Mouse (Mus musculus) frontal cortex, adult 2 months (tissue): ENCODE data around the gene Iqsec1. TPM values are rescaled to one million over a fixed set of nuclear protein-coding genes. Genes with fewer than 3 reads are reported as not detected.

ENCODE experiments used
- DNase-seq, 2 experiments: peaks; one replicate each; pipeline ENCODE4 v3.0.0; 2022; ENCODE audit warnings: low spot score in 1 of 2; ENCODE audit errors: extremely low spot score in 1 of 2
- polyA plus RNA-seq: library from polyadenylated mRNA; depleted of rRNA; stranded (reverse); fragments of >200 nt; gene quantifications from 2 replicates; pipeline ENCODE4 v1.2.3, GENCODE M21; 2012; rRNA removed

Iqsec1 gene
- 141 and 142 TPM in 2 replicates for polyA plus RNA-seq

DNA sequence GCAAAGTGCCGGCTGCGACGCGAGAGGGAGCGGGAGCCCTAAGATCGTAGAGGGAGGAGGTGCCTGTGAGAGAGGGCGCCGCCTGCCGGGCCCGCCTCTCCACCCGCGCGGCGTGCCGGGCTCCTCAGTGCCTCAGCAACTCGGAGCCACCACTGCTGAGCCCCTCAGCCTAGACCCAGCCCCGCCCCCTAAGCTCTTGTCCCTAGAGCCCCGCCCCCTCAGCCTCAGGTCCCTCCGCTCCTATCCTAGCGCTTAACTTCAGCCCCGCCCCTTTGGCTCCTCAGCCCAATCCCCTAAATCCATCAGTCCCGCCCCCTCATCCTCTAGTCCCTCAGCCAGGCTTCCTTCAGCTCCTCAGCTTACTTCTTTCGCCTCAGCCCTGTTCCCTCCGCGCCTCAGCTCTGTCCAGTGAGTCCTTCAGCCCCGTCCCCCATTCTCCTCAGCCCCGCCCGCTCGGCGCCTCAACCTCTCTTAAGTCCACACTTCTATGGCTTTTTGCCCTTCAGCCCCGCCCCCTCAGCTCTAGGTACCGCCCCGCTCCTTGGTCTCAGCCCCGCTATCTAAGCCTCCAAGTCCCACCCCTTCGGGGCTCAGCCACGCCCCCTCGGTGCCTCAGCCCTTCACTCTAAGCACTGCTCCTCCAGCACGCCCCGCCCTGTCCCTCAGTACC is at the start of gene Iqsec1:
Gene Iqsec1 (minus strand): TSS at position 38 of the 670 bp plus-strand sequence.
- DNase-seq: peak; percentile 84 to 87

GRCm38 (mm10) chr6:91028256-91028655 is 39.8 kb upstream of the Iqsec1 start:
- DNase-seq: no peak

- no peak for DNase-seq
Measured at GRCm38 (mm10) chr6:91020810-91021209, 32.3 kb upstream of the Iqsec1 start.

DNA sequence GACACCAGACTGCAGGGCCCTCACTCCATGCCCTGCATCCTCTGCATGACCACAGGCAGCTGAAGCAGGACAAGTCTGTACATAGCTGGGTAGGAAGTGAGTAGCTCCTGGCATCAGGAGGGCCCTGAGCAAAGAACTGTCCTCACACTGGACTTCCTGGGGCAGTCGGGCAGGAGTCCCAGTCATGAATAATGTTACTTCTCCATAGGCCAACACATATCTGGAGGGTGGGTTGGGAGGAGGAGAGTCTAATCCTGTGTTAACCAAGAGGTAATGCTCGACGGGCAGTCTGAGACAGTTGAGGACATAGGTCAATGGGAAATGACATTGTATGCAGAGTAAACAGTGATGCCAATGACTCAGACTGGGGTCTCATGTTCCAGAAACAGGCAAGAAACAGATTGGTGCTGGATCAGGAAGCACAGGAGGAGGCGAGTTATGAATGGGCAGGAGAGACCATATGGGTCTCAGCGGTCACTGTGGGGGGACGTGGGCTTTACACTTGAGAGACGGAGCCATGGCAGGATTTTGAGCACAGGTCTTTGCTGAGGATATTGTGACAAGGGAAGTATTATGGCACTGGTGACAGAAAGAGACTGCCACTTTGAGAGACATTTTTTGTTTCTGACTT is 28.2 kb upstream of the Iqsec1 start:
- DNase-seq: no peak

GRCm38 (mm10) chr6:91014198-91014958 is 25.9 kb upstream of the Iqsec1 start:
- no peak for DNase-seq

DNA sequence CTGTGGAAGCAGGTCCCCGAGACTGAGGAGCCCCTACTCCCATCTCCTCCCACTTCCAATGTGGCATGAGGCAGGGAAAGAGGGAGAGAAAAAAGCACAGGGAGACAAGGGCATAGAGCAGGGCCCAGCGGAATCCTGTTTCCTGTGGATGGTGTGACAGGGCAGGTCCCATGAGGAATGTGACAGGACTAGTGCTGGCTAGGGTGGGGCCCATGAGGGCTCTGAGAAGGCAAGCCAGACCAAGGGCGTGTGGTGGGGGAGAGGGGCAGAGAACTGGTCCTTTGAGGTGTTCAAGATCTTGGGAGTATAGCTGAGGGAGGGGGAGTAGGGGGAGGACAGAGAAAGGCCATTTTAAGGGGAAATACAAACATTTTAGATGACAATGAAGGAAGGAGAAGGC is 24.0 kb upstream of the Iqsec1 start:
- no peak for DNase-seq

GRCm38 (mm10) chr6:91011568-91011967 is 23.1 kb upstream of the Iqsec1 start:
- no peak for DNase-seq

GRCm38 (mm10) chr6:91008284-91008830 is 19.9 kb upstream of the Iqsec1 start:
- no peak for DNase-seq

- DNase-seq: no peak
Measured at GRCm38 (mm10) chr6:91007207-91007606, 18.7 kb upstream of the Iqsec1 start.

DNA sequence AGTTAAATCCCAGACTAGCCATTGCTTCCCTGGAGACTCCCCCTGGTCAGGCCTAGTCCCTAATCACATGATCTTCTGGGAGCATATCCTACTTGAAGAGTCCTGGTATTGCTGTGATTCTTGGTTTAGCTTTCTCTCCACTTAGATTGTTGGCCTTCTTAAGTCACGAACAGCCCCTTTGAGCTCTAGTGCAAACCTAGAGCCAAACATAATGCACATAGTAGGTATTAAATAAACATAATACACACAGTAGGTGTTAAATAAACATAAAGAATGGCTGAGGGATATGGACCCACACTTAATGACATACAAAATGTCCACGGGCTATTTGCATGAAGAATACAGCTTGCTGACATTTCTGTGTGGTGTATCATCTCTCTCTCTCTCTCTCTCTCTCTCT is 15.7 kb upstream of the Iqsec1 start:
- DNase-seq: no peak

DNA sequence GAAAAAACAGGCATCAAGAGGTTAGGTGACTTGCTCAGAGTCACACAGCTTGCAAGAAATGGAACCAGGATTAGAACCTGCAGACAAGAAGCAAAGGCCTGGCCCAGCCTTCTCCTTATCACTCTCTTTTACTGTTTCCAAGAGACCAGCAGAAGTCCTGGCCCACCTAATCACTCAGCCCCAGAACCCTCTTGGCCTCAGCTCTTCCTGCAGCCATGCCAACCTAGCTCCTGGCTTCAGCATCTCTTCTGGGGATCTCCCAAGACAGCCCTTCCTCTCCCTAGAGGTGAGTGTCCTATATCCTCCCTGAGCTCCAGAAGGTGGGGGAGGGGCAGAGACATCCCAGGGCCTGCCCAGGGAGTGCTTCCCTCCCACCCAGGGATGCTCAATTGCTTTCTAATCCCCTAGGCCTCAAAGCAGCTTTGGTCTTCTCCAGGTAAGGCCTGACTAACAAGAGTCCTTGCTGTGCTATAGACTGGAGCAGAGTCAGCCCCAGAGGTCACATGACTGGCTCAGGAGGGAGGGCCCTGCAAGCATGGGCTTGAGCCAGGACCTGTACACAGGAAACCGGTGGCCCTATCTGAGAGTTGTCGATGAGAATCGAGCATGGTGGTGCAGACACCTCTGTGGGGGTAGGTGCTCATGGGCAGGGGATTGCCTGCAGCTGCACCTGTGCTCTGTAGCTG is 15.0 kb upstream of the Iqsec1 start:
- DNase-seq: no peak

DNA sequence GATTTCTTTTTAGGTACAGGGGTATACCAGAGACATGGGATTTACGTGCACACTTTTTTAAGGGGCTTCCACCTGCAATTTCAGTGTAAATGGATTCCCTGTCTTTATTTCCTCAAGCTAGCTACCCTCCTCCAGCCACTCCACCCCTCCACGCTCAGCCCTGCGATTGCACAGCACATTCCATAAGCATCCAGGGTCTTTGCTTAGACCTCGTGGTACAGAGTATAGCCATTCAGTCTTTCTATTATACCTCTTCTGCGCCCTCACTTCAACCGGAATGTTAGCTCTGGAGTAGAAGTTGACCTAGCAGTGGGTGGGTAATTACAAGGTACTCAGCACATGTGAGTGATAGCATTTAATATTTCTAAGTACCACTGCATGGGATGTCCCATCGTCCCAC is 13.1 kb upstream of the Iqsec1 start:
- no peak for DNase-seq

DNA sequence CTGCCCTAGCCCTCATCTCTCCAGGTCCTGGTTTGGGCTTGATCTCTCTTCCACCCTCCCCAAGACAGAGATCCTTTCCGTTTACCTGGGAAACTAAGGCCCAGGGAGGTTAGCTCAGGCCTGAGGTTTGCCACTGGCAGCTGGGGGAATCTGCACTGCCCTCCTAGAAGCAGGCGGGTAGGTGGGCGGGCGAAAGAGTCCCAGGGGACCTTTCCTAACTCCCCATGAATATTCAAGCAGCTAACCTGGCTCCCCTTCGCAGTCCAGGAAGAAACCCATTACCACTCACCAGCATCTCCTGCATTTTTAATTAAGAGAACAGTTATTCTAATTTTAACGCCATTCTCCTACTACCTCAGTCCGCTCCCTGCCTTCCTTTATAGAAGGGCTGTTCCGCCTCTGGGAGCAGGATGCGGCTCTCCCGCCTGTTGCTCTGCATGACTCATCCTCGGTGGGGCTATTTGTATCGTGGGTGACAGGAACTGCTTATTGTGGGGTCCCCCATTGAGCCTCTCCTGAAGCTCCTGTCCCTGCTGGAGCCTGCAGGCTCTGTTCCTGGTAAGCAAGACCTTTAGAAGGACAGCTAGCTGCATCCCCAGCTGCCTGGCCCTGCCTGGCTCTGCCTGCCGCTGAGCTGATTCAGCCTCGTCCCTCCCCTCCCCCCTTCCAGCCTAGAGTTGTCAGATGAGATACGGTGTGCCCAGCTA is 12.5 kb upstream of the Iqsec1 start:
- DNase-seq: peak; percentile 40 to 80

GRCm38 (mm10) chr6:90999176-90999575 is 10.7 kb upstream of the Iqsec1 start:
- DNase-seq: no peak

- no peak for DNase-seq
Measured at GRCm38 (mm10) chr6:90997025-90997424, 8.5 kb upstream of the Iqsec1 start.

GRCm38 (mm10) chr6:90996181-90996580 is 7.7 kb upstream of the Iqsec1 start:
- no peak for DNase-seq

- no peak for DNase-seq
Measured at GRCm38 (mm10) chr6:90988299-90988625, 223 bp downstream of the Iqsec1 start.

- DNase-seq: no peak
Measured at GRCm38 (mm10) chr6:90987561-90988298, 755 bp downstream of the Iqsec1 start.

DNA sequence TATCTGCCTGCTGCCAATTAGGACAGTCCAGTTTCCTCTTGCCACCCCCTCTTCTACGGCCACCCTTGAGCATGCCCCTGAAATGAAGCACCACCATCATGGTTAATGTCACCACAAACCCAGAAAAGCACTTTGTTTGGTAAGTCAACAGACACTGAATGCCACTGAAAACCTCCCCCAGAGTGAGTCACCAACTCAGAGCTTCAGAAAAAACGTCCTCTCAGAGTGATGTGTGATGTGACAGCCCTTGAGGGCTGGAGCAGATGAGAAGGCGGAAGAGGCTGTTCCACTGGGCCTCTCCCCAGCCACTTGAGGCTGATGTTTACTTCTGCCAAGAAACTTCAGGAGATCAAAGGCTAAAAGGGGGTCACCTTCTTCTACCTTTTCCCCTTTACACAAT is 4.4 kb downstream of the Iqsec1 start:
- peak in 1 of 2 experiments; percentile 66 for DNase-seq

- peak in 1 of 2 experiments; percentile 59 for DNase-seq
Measured at GRCm38 (mm10) chr6:90974279-90974678, 14.2 kb downstream of the Iqsec1 start.
